Mouse (Mus musculus): ENCODE measurements around the gene Cacng2.
"Not testable (repeated sequence)": the region's sequence is repeated elsewhere in the genome, so short reads cannot be mapped to it uniquely, and the experiment has no call there.

The Cacng2 gene

GRCm38 (mm10) chr15:78008206-78008605 is 111.6 kb downstream of the Cacng2 start:
- DNase-seq (ENCODE audit: low spot score in 2 of 2) = not testable (repeated sequence)

GRCm38 (mm10) chr15:78003929-78004328 is 115.9 kb downstream of the Cacng2 start:
- DNase-seq (ENCODE audit: low spot score in 2 of 2) = no peak

- no peak for DNase-seq (ENCODE audit: low spot score in 2 of 2)
These were observed 118.4 kb downstream of the Cacng2 start for GRCm38 (mm10) chr15:78001400-78001799.

- no peak for DNase-seq (ENCODE audit: low spot score in 2 of 2)
These were observed 131.3 kb downstream of the Cacng2 start for GRCm38 (mm10) chr15:77988541-77988940.

GRCm38 (mm10) chr15:77983391-77983790 is 136.4 kb downstream of the Cacng2 start:
- no peak for DNase-seq (ENCODE audit: low spot score in 2 of 2)

GRCm38 (mm10) chr15:77982195-77982939 is 137.5 kb downstream of the Cacng2 start:
- DNase-seq (ENCODE audit: low spot score in 2 of 2) = peak; percentile 37 to 78

- no peak for DNase-seq (ENCODE audit: low spot score in 2 of 2)
These were observed 138.6 kb downstream of the Cacng2 start for GRCm38 (mm10) chr15:77981181-77981680.

GRCm38 (mm10) chr15:77979427-77979865 is 140.4 kb downstream of the Cacng2 start:
- DNase-seq (ENCODE audit: low spot score in 2 of 2) = peak in 1 of 2 experiments; percentile 47

- DNase-seq (ENCODE audit: low spot score in 2 of 2) = no peak
These were observed 142.2 kb downstream of the Cacng2 start for GRCm38 (mm10) chr15:77977663-77978062.

- DNase-seq (ENCODE audit: low spot score in 2 of 2) = no peak
These were observed 145.5 kb downstream of the Cacng2 start for GRCm38 (mm10) chr15:77974165-77974841.

GRCm38 (mm10) chr15:77970470-77971292 is 149.1 kb downstream of the Cacng2 start, which contains the start of gene Eif3d:
Gene Eif3d (minus strand): TSS chr15:77970813.
- DNase-seq (ENCODE audit: low spot score in 2 of 2) = peak; percentile 97 to 98

GRCm38 (mm10) chr15:77969940-77970469 is 149.8 kb downstream of the Cacng2 start:
- DNase-seq (ENCODE audit: low spot score in 2 of 2) = no peak

- no peak for DNase-seq (ENCODE audit: low spot score in 2 of 2)
These were observed 154.7 kb downstream of the Cacng2 start for GRCm38 (mm10) chr15:77965117-77965528.

- no peak for DNase-seq (ENCODE audit: low spot score in 2 of 2)
These were observed 157.4 kb downstream of the Cacng2 start for GRCm38 (mm10) chr15:77962447-77962846.

- DNase-seq (ENCODE audit: low spot score in 2 of 2) = no peak
These were observed 159.1 kb downstream of the Cacng2 start for GRCm38 (mm10) chr15:77960693-77961092.

- no peak for DNase-seq (ENCODE audit: low spot score in 2 of 2)
These were observed 161.8 kb downstream of the Cacng2 start for GRCm38 (mm10) chr15:77958071-77958470.

- no peak for DNase-seq (ENCODE audit: low spot score in 2 of 2)
These were observed 162.2 kb downstream of the Cacng2 start for GRCm38 (mm10) chr15:77957625-77958024.

GRCm38 (mm10) chr15:77956404-77956901 is 163.4 kb downstream of the Cacng2 start, which contains the start of gene Foxred2:
Gene Foxred2 (minus strand): TSS chr15:77956722.
- peak; percentile 85 to 89 for DNase-seq (ENCODE audit: low spot score in 2 of 2)

GRCm38 (mm10) chr15:77955440-77956403 is 164.1 kb downstream of the Cacng2 start:
- peak in 1 of 2 experiments; percentile 34 for DNase-seq (ENCODE audit: low spot score in 2 of 2)

- DNase-seq (ENCODE audit: low spot score in 2 of 2) = no peak
These were observed 165.5 kb downstream of the Cacng2 start for GRCm38 (mm10) chr15:77954362-77954761.
